Mouse (Mus musculus): Measurements from ENCODE around the gene Abca13. TPM values are rescaled to one million over a fixed set of nuclear protein-coding genes. Genes with fewer than 3 reads are reported as not detected.

The Abca13 gene
- total and polyA plus RNA-seq, 3 experiments = 0.06 to 0.07 TPM; not detected in 1

- DNase-seq = no peak
Observed at GRCm38 (mm10) chr11:9533658-9534202, 342.0 kb downstream of the Abca13 start.

GRCm38 (mm10) chr11:9536811-9537210 lies 345.1 kb downstream of the Abca13 start:
- DNase-seq = no peak

- DNase-seq = no peak
Observed at GRCm38 (mm10) chr11:9538328-9538727, 346.6 kb downstream of the Abca13 start.

GRCm38 (mm10) chr11:9560026-9560425 lies 368.3 kb downstream of the Abca13 start:
- no peak for DNase-seq

- DNase-seq = no peak
Observed at GRCm38 (mm10) chr11:9568302-9568701, 376.6 kb downstream of the Abca13 start.

- DNase-seq = no peak
Observed at GRCm38 (mm10) chr11:9570319-9570718, 378.6 kb downstream of the Abca13 start.

GRCm38 (mm10) chr11:9574894-9575293 lies 383.2 kb downstream of the Abca13 start:
- DNase-seq = no peak

- no peak for DNase-seq
Observed at GRCm38 (mm10) chr11:9591757-9592316, 400.1 kb downstream of the Abca13 start.

- no peak for DNase-seq
Observed at GRCm38 (mm10) chr11:9597299-9597698, 405.6 kb downstream of the Abca13 start.

- no peak for DNase-seq
Observed at GRCm38 (mm10) chr11:9601096-9601495, 409.4 kb downstream of the Abca13 start.

- DNase-seq = no peak
Observed at GRCm38 (mm10) chr11:9602137-9602536, 410.4 kb downstream of the Abca13 start.

- DNase-seq = no peak
Observed at GRCm38 (mm10) chr11:9608249-9608648, 416.5 kb downstream of the Abca13 start.

GRCm38 (mm10) chr11:9609075-9609474 lies 417.3 kb downstream of the Abca13 start:
- no peak for DNase-seq

- no peak for DNase-seq
Observed at GRCm38 (mm10) chr11:9616133-9616532, 424.4 kb downstream of the Abca13 start.

GRCm38 (mm10) chr11:9616665-9617064 lies 424.9 kb downstream of the Abca13 start:
- no peak for DNase-seq

- DNase-seq = no peak
Observed at GRCm38 (mm10) chr11:9619986-9620385, 428.2 kb downstream of the Abca13 start.

- no peak for DNase-seq
Observed at GRCm38 (mm10) chr11:9622888-9623287, 431.1 kb downstream of the Abca13 start.

GRCm38 (mm10) chr11:9624753-9625152 lies 433.0 kb downstream of the Abca13 start:
- DNase-seq = no peak

- DNase-seq = no peak
Observed at GRCm38 (mm10) chr11:9625812-9626211, 434.1 kb downstream of the Abca13 start.

- no peak for DNase-seq
Observed at GRCm38 (mm10) chr11:9647272-9647671, 455.5 kb downstream of the Abca13 start.

GRCm38 (mm10) chr11:9647991-9648390 lies 456.2 kb downstream of the Abca13 start:
- no peak for DNase-seq

- no peak for DNase-seq
Observed at GRCm38 (mm10) chr11:9666648-9667255, 475.0 kb downstream of the Abca13 start.

- no peak for DNase-seq
Observed at GRCm38 (mm10) chr11:9669430-9669829, 477.7 kb downstream of the Abca13 start.

- DNase-seq = no peak
Observed at GRCm38 (mm10) chr11:9684952-9685351, 493.2 kb downstream of the Abca13 start.

Measured in adrenal gland, adult 2 months (tissue).